Mouse (Mus musculus): Measurements from ENCODE around the gene Bscl2. TPM values are rescaled to one million over a fixed set of nuclear protein-coding genes. Genes with fewer than 3 reads are reported as not detected.
"Not testable (repeated sequence)": the region's sequence is repeated elsewhere in the genome, so short reads cannot be mapped to it uniquely, and the experiment has no call there.

Gene Bscl2
- total RNA-seq, 1 experiment from 2014 or later: 25.1 TPM

- ATAC-seq (replicated peaks; ENCODE audit: insufficient number of reproducible peaks, low FRiP score, low TSS enrichment, poor library complexity, severe bottlenecking): no peak
Measured at GRCm38 (mm10) chr19:8822696-8823095, 14.6 kb upstream of the Bscl2 start.

GRCm38 (mm10) chr19:8829660-8830059 is 7.6 kb upstream of the Bscl2 start, which contains the start of gene AC129217.1:
AC129217.1 (plus strand) TSS chr19:8829773.
- ATAC-seq (replicated peaks; ENCODE audit: insufficient number of reproducible peaks, low FRiP score, low TSS enrichment, poor library complexity, severe bottlenecking): peak; percentile 86

- no peak for ATAC-seq (replicated peaks; ENCODE audit: insufficient number of reproducible peaks, low FRiP score, low TSS enrichment, poor library complexity, severe bottlenecking)
Measured at GRCm38 (mm10) chr19:8830664-8831063, 6.6 kb upstream of the Bscl2 start.

- ATAC-seq (replicated peaks; ENCODE audit: insufficient number of reproducible peaks, low FRiP score, low TSS enrichment, poor library complexity, severe bottlenecking): no peak
Measured at GRCm38 (mm10) chr19:8831262-8831661, 6.0 kb upstream of the Bscl2 start.

- no peak for ATAC-seq (replicated peaks; ENCODE audit: insufficient number of reproducible peaks, low FRiP score, low TSS enrichment, poor library complexity, severe bottlenecking)
Measured at GRCm38 (mm10) chr19:8832971-8833370, 4.3 kb upstream of the Bscl2 start.

GRCm38 (mm10) chr19:8836327-8836726 is 940 bp upstream of the Bscl2 start:
- ATAC-seq (replicated peaks; ENCODE audit: insufficient number of reproducible peaks, low FRiP score, low TSS enrichment, poor library complexity, severe bottlenecking): not testable (repeated sequence)

GRCm38 (mm10) chr19:8838041-8838730 is 919 bp downstream of the Bscl2 start:
- no peak for ATAC-seq (replicated peaks; ENCODE audit: insufficient number of reproducible peaks, low FRiP score, low TSS enrichment, poor library complexity, severe bottlenecking)

- ATAC-seq (replicated peaks; ENCODE audit: insufficient number of reproducible peaks, low FRiP score, low TSS enrichment, poor library complexity, severe bottlenecking): no peak
Measured at GRCm38 (mm10) chr19:8839103-8839907, 2.0 kb downstream of the Bscl2 start, which contains the start of gene Gng3. Gng3 (minus strand) TSS chr19:8839194.

GRCm38 (mm10) chr19:8839908-8840791 is 2.9 kb downstream of the Bscl2 start:
- ATAC-seq (replicated peaks; ENCODE audit: insufficient number of reproducible peaks, low FRiP score, low TSS enrichment, poor library complexity, severe bottlenecking): peak; percentile 52; the same call in 1 of the 2 replicates

- no peak for ATAC-seq (replicated peaks; ENCODE audit: insufficient number of reproducible peaks, low FRiP score, low TSS enrichment, poor library complexity, severe bottlenecking)
Measured at GRCm38 (mm10) chr19:8841012-8841411, 3.7 kb downstream of the Bscl2 start.

GRCm38 (mm10) chr19:8842961-8843360 is 5.7 kb downstream of the Bscl2 start:
- ATAC-seq (replicated peaks; ENCODE audit: insufficient number of reproducible peaks, low FRiP score, low TSS enrichment, poor library complexity, severe bottlenecking): no peak

GRCm38 (mm10) chr19:8844371-8845129 is 7.3 kb downstream of the Bscl2 start:
- 0 out of 2 replicates have a peak, but pooled peaks have one; percentile 15 for ATAC-seq (replicated peaks; ENCODE audit: insufficient number of reproducible peaks, low FRiP score, low TSS enrichment, poor library complexity, severe bottlenecking)

- no peak for ATAC-seq (replicated peaks; ENCODE audit: insufficient number of reproducible peaks, low FRiP score, low TSS enrichment, poor library complexity, severe bottlenecking)
Measured at GRCm38 (mm10) chr19:8848356-8848755, 11.1 kb downstream of the Bscl2 start.

GRCm38 (mm10) chr19:8850402-8850901 is 13.2 kb downstream of the Bscl2 start, which contains the start of gene Lrrn4cl:
Lrrn4cl (plus strand) TSS chr19:8850768.
- ATAC-seq (replicated peaks; ENCODE audit: insufficient number of reproducible peaks, low FRiP score, low TSS enrichment, poor library complexity, severe bottlenecking): no peak

- ATAC-seq (replicated peaks; ENCODE audit: insufficient number of reproducible peaks, low FRiP score, low TSS enrichment, poor library complexity, severe bottlenecking): no peak
Measured at GRCm38 (mm10) chr19:8851639-8852038, 14.4 kb downstream of the Bscl2 start.

GRCm38 (mm10) chr19:8852236-8852928 is 15.1 kb downstream of the Bscl2 start:
- ATAC-seq (replicated peaks; ENCODE audit: insufficient number of reproducible peaks, low FRiP score, low TSS enrichment, poor library complexity, severe bottlenecking): no peak

- ATAC-seq (replicated peaks; ENCODE audit: insufficient number of reproducible peaks, low FRiP score, low TSS enrichment, poor library complexity, severe bottlenecking): no peak
Measured at GRCm38 (mm10) chr19:8853117-8853516, 15.8 kb downstream of the Bscl2 start.
